Mouse (Mus musculus) B cell, adult (primary cell): ENCODE results near the gene Cmas. TPM values are rescaled to one million over a fixed set of nuclear protein-coding genes. Genes with fewer than 3 reads are reported as not detected.

Experiments used
- total RNA-seq: library from RNA; stranded (reverse); gene quantifications from 4 replicates; pipeline ENCODE4 v1.2.4, GENCODE M21; 2023; ENCODE audit not compliant: inconsistent age

The Cmas gene
- 39.2 to 55.6 TPM (median 48.5 TPM) in 4 replicates for total RNA-seq

DNA sequence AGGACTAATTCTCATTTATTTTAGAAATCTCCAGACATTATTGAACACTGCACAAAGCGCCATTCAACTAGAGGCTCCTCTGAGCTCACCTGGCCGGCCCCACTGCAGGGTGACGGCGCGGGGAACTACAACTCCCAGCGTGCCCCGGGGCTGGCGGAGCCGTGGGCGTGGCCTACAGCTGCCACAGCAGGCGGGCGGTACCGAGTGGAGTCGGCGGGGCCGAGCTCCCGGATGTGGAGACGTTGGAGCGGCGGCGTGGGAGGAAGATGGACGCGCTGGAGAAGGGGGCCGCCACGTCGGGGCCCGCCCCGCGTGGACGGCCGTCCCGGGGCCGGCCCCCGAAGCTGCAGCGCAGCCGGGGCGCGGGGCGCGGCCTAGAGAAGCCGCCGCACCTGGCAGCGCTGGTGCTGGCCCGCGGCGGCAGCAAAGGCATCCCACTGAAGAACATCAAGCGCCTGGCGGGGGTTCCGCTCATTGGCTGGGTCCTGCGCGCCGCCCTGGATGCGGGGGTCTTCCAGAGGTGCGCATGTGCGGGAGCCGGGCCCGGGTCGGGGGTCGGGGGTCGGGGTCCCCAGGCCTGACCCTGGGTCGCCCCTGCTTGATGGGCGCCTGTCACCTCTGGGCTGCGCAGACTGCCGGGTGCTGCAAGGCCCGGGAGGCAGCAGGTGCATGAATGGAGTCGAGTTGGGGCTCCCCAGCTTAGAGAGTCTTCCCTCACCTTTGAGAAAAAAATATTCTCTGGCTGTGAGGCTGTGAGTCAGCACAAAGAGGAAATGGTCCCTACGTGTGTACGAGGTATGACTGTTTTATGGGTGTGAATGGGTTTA, at the start of gene Cmas:
TSS of gene Cmas (plus strand) at position 180 of the 827 bp plus-strand sequence.

DNA sequence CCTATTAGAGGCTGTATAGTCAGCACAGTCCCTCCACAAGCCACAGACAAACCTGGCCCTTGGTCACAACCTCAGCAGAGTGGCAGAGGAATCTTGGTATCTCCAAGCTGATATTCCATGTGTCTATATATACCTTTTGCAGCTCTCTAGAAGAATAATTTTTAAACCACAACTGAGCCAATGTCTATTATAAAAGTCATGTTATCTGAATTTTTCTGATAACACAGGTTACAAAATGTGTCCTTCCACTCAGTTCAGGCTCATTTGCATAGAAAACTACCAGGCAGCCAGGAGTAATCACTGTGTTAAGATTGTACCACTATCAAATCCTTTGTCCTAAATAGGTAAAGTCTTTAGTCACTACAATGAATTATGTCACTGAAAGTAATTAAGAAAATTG, 47.9 kb downstream of the Cmas start, which contains the start of gene Sult6b2:
TSS of gene Sult6b2 (minus strand) at position 101 of the 400 bp plus-strand sequence.

Other genes starting within 250 kb of the Cmas start
- 0.90 to 0.96 TPM in 2 of 4 replicates, not detected in the others for gene Ldhb, start 248.7 kb upstream of the Cmas start, total RNA-seq
- not detected in 4 replicates for gene Kcnj8, start 185.1 kb upstream of the Cmas start, total RNA-seq
- not detected in 4 replicates for gene Abcc9, start 54.4 kb upstream of the Cmas start, total RNA-seq
- not detected in 4 replicates for gene Sult6b2, start 47.8 kb downstream of the Cmas start, total RNA-seq
- gene St8sia1, start 207.8 kb downstream of the Cmas start, total RNA-seq, result 0.16 to 0.48 TPM (median 0.23 TPM) in 4 replicates